Mouse (Mus musculus) left cerebral cortex, postnatal 14 days (tissue): Measurements from ENCODE around the gene Etv5. TPM values are rescaled to one million over a fixed set of nuclear protein-coding genes. Genes with fewer than 3 reads are reported as not detected.
A peak's percentile ranks its signal among the peaks of the same experiment; 100 is the strongest.

Source experiments
- DNase-seq, 2 experiments: peaks; one replicate each; pipeline ENCODE4 v3.0.0; 2021 to 2022; ENCODE audit warnings: low spot score in 2 of 2, mixed read lengths in 1 of 2
- intact Hi-C: fragments of 180-260 bp; cut with DNase I; formaldehyde crosslinking; loops from one replicate; pipeline ENCODE4 v1.15.1; 2025
- total RNA-seq, 2 experiments: library from RNA; stranded (reverse); gene quantifications; 2 replicates each; pipeline ENCODE4 v1.2.3; 2021

Etv5 gene
- total RNA-seq, 2 experiments from 2014 or later: 59.9 to 68.8 TPM

GRCm38 (mm10) chr16:22433944-22434343 is 5.6 kb downstream of the Etv5 start:
- intact Hi-C loops: loop anchor here (10.0 kb wide), 1 partner anchor 119 kb away; no protein-coding TSS in a partner anchor
- DNase-seq: no peak

- no peak for DNase-seq
- intact Hi-C loops: loop anchor here (10.0 kb wide), 1 partner anchor 117 kb away; no protein-coding TSS in a partner anchor
Observed at GRCm38 (mm10) chr16:22431773-22432172, 7.7 kb downstream of the Etv5 start.

GRCm38 (mm10) chr16:22431335-22431734 is 8.2 kb downstream of the Etv5 start:
- DNase-seq: no peak
- intact Hi-C loops: loop anchor here (10.0 kb wide), 1 partner anchor 117 kb away; no protein-coding TSS in a partner anchor

- intact Hi-C loops: loop anchor here (10.0 kb wide), 1 partner anchor 116 kb away; no protein-coding TSS in a partner anchor
- peak; percentile 70 for DNase-seq
Observed at GRCm38 (mm10) chr16:22430211-22430951, 9.1 kb downstream of the Etv5 start.

- intact Hi-C loops: no loop called here
- no peak for DNase-seq
Observed at GRCm38 (mm10) chr16:22429377-22429776, 10.1 kb downstream of the Etv5 start.

GRCm38 (mm10) chr16:22428853-22429341 is 10.6 kb downstream of the Etv5 start:
- DNase-seq: peak; percentile 74 to 91
- intact Hi-C loops: no loop called here

GRCm38 (mm10) chr16:22426866-22427265 is 12.7 kb downstream of the Etv5 start:
- intact Hi-C loops: no loop called here
- no peak for DNase-seq

- DNase-seq: no peak
- intact Hi-C loops: no loop called here
Observed at GRCm38 (mm10) chr16:22422256-22422655, 17.3 kb downstream of the Etv5 start.

- intact Hi-C loops: no loop called here
- DNase-seq: peak; percentile 33 to 35
Observed at GRCm38 (mm10) chr16:22417931-22418330, 21.6 kb downstream of the Etv5 start.

GRCm38 (mm10) chr16:22417044-22417443 is 22.5 kb downstream of the Etv5 start:
- intact Hi-C loops: no loop called here
- no peak for DNase-seq

- intact Hi-C loops: no loop called here
- DNase-seq: no peak
Observed at GRCm38 (mm10) chr16:22416140-22416848, 23.2 kb downstream of the Etv5 start.

GRCm38 (mm10) chr16:22414205-22414754 is 25.2 kb downstream of the Etv5 start:
- peak in 1 of 2 experiments; percentile 35 for DNase-seq
- intact Hi-C loops: no loop called here

GRCm38 (mm10) chr16:22412459-22413229 is 26.9 kb downstream of the Etv5 start:
- intact Hi-C loops: no loop called here
- no peak for DNase-seq

GRCm38 (mm10) chr16:22411764-22412163 is 27.8 kb downstream of the Etv5 start:
- no peak for DNase-seq
- intact Hi-C loops: no loop called here

- intact Hi-C loops: no loop called here
- DNase-seq: no peak
Observed at GRCm38 (mm10) chr16:22410000-22410399, 29.5 kb downstream of the Etv5 start.

- intact Hi-C loops: no loop called here
- peak; percentile 47 to 75 for DNase-seq
Observed at GRCm38 (mm10) chr16:22408642-22409360, 30.7 kb downstream of the Etv5 start.

- DNase-seq: no peak
- intact Hi-C loops: no loop called here
Observed at GRCm38 (mm10) chr16:22406747-22407146, 32.8 kb downstream of the Etv5 start.

- intact Hi-C loops: no loop called here
- DNase-seq: no peak
Observed at GRCm38 (mm10) chr16:22406050-22406449, 33.5 kb downstream of the Etv5 start.

GRCm38 (mm10) chr16:22405492-22405891 is 34.0 kb downstream of the Etv5 start:
- intact Hi-C loops: no loop called here
- no peak for DNase-seq
